Mouse (Mus musculus) layer of hippocampus, adult 2 months (tissue): ENCODE results near the gene Fbxl19. TPM values are rescaled to one million over a fixed set of nuclear protein-coding genes. Genes with fewer than 3 reads are reported as not detected.

ENCODE experiments used
- DNase-seq, 2 experiments: peaks; one replicate each; pipeline ENCODE4 v3.0.0; 2022; ENCODE audit warnings: low spot score in 2 of 2
- H3K27ac ChIP-seq: fragments of 200-600 bp; 2 replicates; pipeline ENCODE4 v1.8.1; 2022
- H3K4me3 ChIP-seq: fragments of 200-600 bp; 2 replicates; pipeline ENCODE4 v1.8.1; 2022; ENCODE audit warnings: mild to moderate bottlenecking
- CTCF ChIP-seq: fragments of 200-600 bp; conservative IDR thresholded peaks from 2 replicates; pipeline ENCODE4 v1.8.1; 2022; ENCODE audit warnings: antibody characterized with exemption, mild to moderate bottlenecking, moderate library complexity
- long read RNA-seq, 2 experiments: library from polyadenylated mRNA; stranded (forward); transcript quantifications; one replicate each; pipeline ENCODE4 v2.0.0; 2021; ENCODE audit warnings: borderline mapping rate in 2 of 2
- total RNA-seq, 2 experiments: library from RNA; stranded (reverse); gene quantifications; 2 replicates each; pipeline ENCODE4 v1.2.3; 2021

The Fbxl19 gene
- total RNA-seq: 10 to 100 TPM; 53.8 to 59.7 TPM
- long read RNA-seq, experiment 1, partial matches to known transcripts: 3 of 11 reads
- long read RNA-seq, experiment 1, other reads (novel, unspliced or antisense): 6 of 11 reads
- long read RNA-seq, experiment 2, partial matches to known transcripts: 5 of 11 reads
- long read RNA-seq, experiment 2, other reads (novel, unspliced or antisense): 6 of 11 reads

DNA sequence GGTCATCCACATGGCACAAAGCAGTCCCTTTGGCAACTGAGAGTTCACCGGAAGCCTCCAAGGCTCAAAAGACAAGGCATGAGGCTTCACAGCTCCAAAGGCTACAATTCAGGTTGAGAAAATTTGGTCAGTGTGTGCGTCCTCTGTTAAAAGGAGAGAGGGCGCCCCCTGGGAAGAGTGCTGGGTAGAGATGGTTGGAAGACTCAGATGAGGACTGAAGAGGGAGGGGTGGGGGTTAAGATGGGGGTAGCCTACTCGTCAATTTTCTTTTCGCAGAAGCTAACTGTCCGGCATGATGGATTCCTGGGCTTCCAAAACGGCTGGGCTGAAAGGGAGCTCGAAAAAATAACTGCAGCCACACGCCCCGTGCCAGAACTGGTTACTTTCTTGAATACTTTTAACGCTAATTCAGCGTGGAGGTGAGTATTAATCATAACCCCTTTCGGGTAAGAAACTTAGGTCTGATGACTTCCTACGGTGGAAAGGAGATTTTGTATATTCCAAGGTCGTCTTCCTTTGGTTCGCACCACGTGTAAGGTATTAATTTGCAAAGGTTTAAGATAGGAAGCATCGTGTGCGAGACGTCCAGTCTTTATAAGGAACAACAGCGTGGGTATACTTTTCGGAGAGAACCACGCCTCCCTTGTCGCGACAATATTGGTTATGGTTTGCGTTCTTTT lies at the start of gene Fbxl19:
Fbxl19 (plus strand) TSS at position 178 of the 680 bp plus-strand sequence.
- peak; percentile 71 to 74 for DNase-seq
- H3K4me3 ChIP-seq: peak within 1 kb of the TSS; percentile 87
- peak; percentile 80 for TF ChIP-seq CTCF
- H3K27ac ChIP-seq: peak within 1 kb of the TSS; percentile 93

GRCm38 (mm10) chr7:127698986-127699385 lies 45.4 kb upstream of the Fbxl19 start:
- no peak for TF ChIP-seq CTCF
- peak in 1 of 2 experiments; percentile 57 for DNase-seq
- H3K27ac ChIP-seq: peak overlapping the region; percentile 29; the same call in 1 of the 2 replicates
- no peak overlapping the region for H3K4me3 ChIP-seq

DNA sequence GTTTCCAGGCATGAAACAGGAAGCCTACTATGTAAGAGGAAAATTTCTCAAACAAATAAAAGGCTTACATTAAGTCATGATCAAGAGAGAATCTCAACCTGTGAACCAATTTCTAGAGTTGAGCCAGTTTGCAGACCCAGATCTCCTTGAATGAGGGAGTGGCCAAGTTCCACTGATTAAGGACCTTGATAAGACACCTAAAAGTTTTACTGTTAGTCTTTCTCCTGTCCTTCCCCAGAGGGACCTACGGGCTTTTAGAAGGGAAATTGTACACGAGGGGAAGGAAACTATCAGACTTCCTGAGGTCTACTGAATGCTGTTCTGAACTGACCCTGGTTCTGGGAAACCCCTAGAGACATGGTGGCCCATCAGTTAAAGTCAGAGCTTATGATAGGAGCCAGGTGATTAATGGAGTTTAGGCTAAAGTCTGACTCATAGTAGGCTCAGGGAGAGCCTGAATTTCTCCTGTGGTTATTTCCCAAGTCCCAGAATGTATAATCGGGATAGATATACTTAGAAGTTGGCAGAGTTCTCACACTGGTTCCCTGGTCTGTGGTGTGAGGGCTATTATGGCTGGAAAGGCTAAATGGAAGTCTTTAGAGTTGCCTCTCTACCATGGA lies 43.5 kb upstream of the Fbxl19 start:
- Histone ChIP-seq H3K27ac (no peak overlapping the region), H3K4me3 (no peak overlapping the region)
- no peak for TF ChIP-seq CTCF
- no peak for DNase-seq

- Histone ChIP-seq H3K4me3 (no peak overlapping the region), H3K27ac (no peak overlapping the region)
- DNase-seq: no peak
- no peak for TF ChIP-seq CTCF
Measured at GRCm38 (mm10) chr7:127703561-127704178, 40.7 kb upstream of the Fbxl19 start.

DNA sequence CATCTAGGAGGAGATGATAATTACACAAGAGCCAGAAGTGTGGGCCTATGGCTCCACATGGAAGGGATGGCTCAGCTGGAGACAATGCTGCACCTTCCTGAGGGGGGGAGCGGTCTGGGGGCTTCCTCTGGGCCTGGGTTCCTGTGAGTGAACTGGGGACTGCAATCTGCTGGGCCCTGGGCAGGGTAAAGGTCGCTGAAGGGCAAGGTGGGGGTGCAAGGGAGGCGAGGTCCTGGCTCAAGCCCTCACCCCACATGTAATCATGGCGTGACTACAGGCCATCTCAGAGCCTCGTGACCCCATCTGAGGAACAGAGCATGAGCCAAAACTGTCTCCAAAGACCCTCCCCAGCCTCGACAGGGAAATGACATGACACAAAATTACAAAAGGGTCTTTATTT lies 39.7 kb upstream of the Fbxl19 start:
- DNase-seq: no peak
- no peak for TF ChIP-seq CTCF
- Histone ChIP-seq H3K4me3 (no peak overlapping the region), H3K27ac (no peak overlapping the region)

- no peak for TF ChIP-seq CTCF
- H3K27ac ChIP-seq: no peak overlapping the region
- no peak for DNase-seq
- no peak overlapping the region for H3K4me3 ChIP-seq
Measured at GRCm38 (mm10) chr7:127705706-127706105, 38.6 kb upstream of the Fbxl19 start.

DNA sequence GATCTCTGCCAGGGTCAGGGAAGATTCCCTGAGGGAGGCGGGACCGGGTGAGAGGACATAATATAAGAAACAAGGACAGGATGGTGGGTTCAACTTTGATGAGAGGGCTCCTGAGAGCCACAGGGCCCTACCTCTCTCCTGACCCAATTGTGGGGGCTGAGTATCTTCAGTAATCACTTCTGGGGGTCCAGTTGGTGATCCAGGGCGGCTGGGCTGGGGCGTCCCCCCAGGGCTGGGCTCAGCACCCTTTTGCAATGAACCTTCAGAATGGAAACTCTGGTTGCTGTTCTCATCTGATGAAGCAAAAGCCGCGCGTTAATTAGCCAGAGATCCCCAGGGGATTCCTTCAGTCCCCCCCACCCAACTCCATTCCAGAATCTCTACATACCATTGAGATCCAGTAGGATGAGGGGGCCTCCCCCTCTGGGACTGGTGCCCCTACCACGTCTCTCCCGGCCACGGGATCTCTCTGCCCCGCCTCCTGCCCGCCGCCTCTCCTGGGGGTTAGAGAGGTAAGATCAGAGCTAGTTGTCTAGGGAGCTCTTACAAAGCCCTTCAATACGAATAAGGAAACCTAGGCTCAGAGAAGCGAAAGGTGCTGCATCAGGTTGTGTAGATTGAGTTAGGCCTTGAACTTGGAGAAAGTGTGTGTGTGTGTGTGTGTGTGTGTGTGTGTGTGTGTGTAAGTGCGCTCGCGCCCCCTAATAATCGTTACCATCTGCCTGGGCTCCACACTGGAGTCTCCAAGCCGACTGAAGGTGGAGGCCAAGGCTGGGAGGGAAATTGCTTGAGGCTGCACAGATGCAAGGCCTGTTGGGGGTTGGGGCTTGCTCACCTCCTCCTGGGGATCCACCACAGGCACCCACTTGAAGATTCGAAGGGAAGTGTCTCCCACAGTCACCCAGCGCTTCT lies 37.0 kb upstream of the Fbxl19 start:
- peak overlapping the region; percentile 92 for H3K27ac ChIP-seq

GRCm38 (mm10) chr7:127707957-127708206 lies 36.5 kb upstream of the Fbxl19 start:
- peak overlapping the region; percentile 92 for H3K27ac ChIP-seq
- DNase-seq: no peak
- peak overlapping the region; percentile 84 for H3K4me3 ChIP-seq
- TF ChIP-seq CTCF: no peak

More for the DNA sequence above, 37.0 kb upstream of the Fbxl19 start:
- H3K4me3 ChIP-seq: peak overlapping the region; percentile 84
- TF ChIP-seq CTCF: no peak
- DNase-seq: no peak

DNA sequence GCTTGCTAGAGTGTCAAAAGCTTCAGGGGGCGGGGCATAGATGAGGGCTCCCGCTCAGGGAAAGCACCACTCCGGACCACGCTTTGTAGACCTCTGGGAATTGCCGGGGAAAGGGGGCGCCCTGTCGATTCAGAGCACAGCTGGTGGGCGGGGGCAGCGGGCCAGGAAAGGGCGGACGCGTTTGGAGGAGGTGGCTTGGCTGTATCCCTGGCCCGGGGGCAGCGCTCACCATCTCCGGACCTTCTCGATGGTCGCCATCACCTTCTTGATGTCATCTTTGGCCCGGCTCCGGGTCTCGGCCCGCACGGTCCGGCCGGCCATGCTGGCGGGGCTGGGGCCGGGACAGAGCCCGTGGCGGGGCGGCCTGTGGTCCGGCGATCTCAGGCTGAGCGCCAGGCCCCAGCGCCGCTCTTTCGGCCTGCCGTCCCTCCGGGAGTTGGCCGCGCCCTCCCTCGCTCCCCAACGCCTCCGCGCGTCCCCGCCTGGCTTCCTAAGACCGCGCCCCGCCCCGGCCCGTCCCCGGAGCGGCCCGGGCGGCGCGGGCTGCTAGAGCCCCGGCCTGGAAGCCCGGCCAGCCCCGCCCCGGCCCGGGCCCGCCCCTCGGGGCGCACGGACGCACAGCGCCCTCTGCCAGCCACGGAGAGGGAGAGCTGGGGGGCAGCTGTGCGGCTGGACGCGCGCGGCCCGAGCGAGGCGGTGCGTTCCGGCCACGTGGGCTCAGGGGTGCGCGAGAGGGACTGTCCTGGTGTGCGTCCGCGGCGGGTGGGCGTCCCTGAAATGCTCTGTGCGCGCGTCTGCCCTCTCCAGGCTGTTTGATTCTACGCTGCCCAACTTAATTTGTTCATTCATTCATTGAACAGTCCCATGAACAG lies 35.9 kb upstream of the Fbxl19 start, which contains the start of gene Bcl7c:
Bcl7c (minus strand) TSS at position 727 of the 872 bp plus-strand sequence.
- peak; percentile 74 for TF ChIP-seq CTCF
- DNase-seq: peak; percentile 81 to 85
- Histone ChIP-seq H3K27ac (peak within 1 kb of the TSS; percentile 92), H3K4me3 (peak within 1 kb of the TSS; percentile 84)

DNA sequence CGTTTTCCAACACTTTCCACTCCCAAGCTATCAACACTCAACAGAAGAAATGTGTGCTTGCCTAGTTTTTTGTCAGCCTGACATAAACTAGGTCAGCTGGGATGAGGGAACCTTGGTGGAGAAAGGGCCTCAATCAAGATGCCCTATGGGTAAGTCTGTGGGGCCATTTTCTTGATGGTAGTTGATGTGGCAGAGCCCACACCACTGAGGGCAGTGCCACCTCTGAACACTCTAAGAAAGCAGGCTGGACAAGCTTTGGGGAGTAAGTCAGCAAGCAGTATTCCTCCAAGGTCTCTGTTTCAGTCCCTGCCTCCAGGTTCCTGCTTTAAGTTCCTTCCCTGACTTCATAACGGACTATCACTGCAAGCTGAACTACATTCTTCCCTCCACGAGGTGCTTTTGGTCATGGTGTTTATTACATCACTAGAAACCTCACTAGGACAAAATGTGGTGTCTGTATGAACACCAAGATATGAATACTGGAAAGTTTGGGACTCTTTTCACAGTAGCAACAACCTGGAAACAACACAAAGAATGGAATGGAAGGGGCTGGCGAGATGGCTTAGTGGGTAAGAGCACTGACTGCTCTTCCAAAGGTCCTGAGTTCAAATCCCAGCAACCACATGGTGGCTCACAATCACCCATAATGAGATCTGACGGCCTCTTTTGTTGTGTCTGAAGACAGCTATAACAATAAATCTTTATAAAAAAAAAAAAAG lies 34.9 kb upstream of the Fbxl19 start:
- peak overlapping the region; percentile 84 for H3K4me3 ChIP-seq
- peak overlapping the region; percentile 92; the same call in 1 of the 2 replicates for H3K27ac ChIP-seq
- DNase-seq: no peak
- no peak for TF ChIP-seq CTCF

GRCm38 (mm10) chr7:127711031-127711430 lies 33.3 kb upstream of the Fbxl19 start:
- DNase-seq: no peak
- Histone ChIP-seq H3K4me3 (no peak overlapping the region), H3K27ac (no peak overlapping the region)
- TF ChIP-seq CTCF: no peak
